Mouse (Mus musculus) liver, postnatal 0 days (tissue): ENCODE measurements around the gene Fmr1.
A peak's percentile ranks its signal among the peaks of the same experiment; 100 is the strongest.

Experiments used
- CTCF ChIP-seq: sonication (generic); IDR thresholded peaks from 2 replicates; pipeline ENCODE4 v1.5.1; 2016; ENCODE audit warnings: antibody characterized with exemption, low read depth
- EP300 ChIP-seq: IDR thresholded peaks from 2 replicates; pipeline ENCODE4 v1.6.1; 2016; ENCODE audit warnings: antibody characterized with exemption, low read depth, mild to moderate bottlenecking

GRCm38 (mm10) chrX:68678333-68678740 is at the start of gene Fmr1:
- TF ChIP-seq EP300 (no peak), CTCF (peak; percentile 23; the same call in 1 of the 2 replicates)
